Mouse (Mus musculus) adrenal gland, postnatal 4 days (tissue): ENCODE measurements around the gene C2. TPM values are rescaled to one million over a fixed set of nuclear protein-coding genes. Genes with fewer than 3 reads are reported as not detected.

Experiments used
- DNase-seq, 2 experiments: peaks; one replicate each; pipeline ENCODE4 v3.0.0; 2021 to 2022; ENCODE audit warnings: low spot score in 2 of 2, mixed read lengths in 2 of 2
- long read RNA-seq, 2 experiments: library from polyadenylated mRNA; stranded (forward); transcript quantifications; one replicate each; pipeline ENCODE4 v2.0.0; 2021
- total RNA-seq, 2 experiments: library from RNA; stranded (reverse); gene quantifications; 2 replicates each; pipeline ENCODE4 v1.2.3; 2021

The C2 gene
- 10 to 100 TPM; 39.5 to 50.3 TPM for total RNA-seq
- long read RNA-seq, experiment 1, transcript C2-201 (18 exons, 2,641 nt): major isoform, 40 of 53 reads
- long read RNA-seq, experiment 1, partial matches to known transcripts: 8 of 53 reads
- long read RNA-seq, experiment 1, other reads (novel, unspliced or antisense): 5 of 53 reads
- long read RNA-seq, experiment 2, transcript C2-201 (18 exons, 2,641 nt): major isoform, 79 of 96 reads
- long read RNA-seq, experiment 2, partial matches to known transcripts: 11 of 96 reads
- long read RNA-seq, experiment 2, other reads (novel, unspliced or antisense): 6 of 96 reads

GRCm38 (mm10) chr17:34898160-34898586, at the start of gene C2, which contains the start of gene Ehmt2:
Gene C2 (minus strand): TSS chr17:34898265.
Gene Ehmt2 (plus strand): TSS chr17:34898469.
- peak; percentile 64 to 69 for DNase-seq

- no peak for DNase-seq
Observed at GRCm38 (mm10) chr17:34947606-34948005, 49.5 kb upstream of the C2 start.

- DNase-seq: no peak
Observed at GRCm38 (mm10) chr17:34946486-34947140, 48.5 kb upstream of the C2 start.

- no peak for DNase-seq
Observed at GRCm38 (mm10) chr17:34944362-34944761, 46.3 kb upstream of the C2 start.

- DNase-seq: no peak
Observed at GRCm38 (mm10) chr17:34943128-34943815, 45.2 kb upstream of the C2 start.

GRCm38 (mm10) chr17:34941344-34942041, 43.4 kb upstream of the C2 start:
- DNase-seq: no peak

- no peak for DNase-seq
Observed at GRCm38 (mm10) chr17:34937960-34938505, 40.0 kb upstream of the C2 start.

GRCm38 (mm10) chr17:34934830-34935229, 36.8 kb upstream of the C2 start:
- no peak for DNase-seq

- DNase-seq: no peak
Observed at GRCm38 (mm10) chr17:34934031-34934430, 36.0 kb upstream of the C2 start.

GRCm38 (mm10) chr17:34932287-34932686, 34.2 kb upstream of the C2 start:
- no peak for DNase-seq

- DNase-seq: no peak
Observed at GRCm38 (mm10) chr17:34931735-34932098, 33.7 kb upstream of the C2 start.

- DNase-seq: peak; percentile 89 to 96
Observed at GRCm38 (mm10) chr17:34931061-34931734, 33.1 kb upstream of the C2 start, which contains the start of gene Neu1. Gene Neu1 (plus strand): TSS chr17:34931253.

GRCm38 (mm10) chr17:34928841-34929240, 30.8 kb upstream of the C2 start:
- no peak for DNase-seq

GRCm38 (mm10) chr17:34927306-34928019, 29.4 kb upstream of the C2 start:
- no peak for DNase-seq

GRCm38 (mm10) chr17:34924258-34924657, 26.2 kb upstream of the C2 start:
- DNase-seq: no peak

- DNase-seq: no peak
Observed at GRCm38 (mm10) chr17:34922939-34923338, 24.9 kb upstream of the C2 start.

GRCm38 (mm10) chr17:34917188-34917587, 19.1 kb upstream of the C2 start:
- no peak for DNase-seq

GRCm38 (mm10) chr17:34916316-34916715, 18.3 kb upstream of the C2 start:
- no peak for DNase-seq

- DNase-seq: no peak
Observed at GRCm38 (mm10) chr17:34915410-34915831, 17.4 kb upstream of the C2 start.
